Mouse (Mus musculus) embryo, embryonic 9.5 days (tissue): Measurements from ENCODE around the gene Ush1c.

Experiments used
- DNase-seq: peaks from one replicate; pipeline ENCODE4 v3.0.0-alpha.2; 2017; ENCODE audit errors: extremely low spot score

Ush1c gene

DNA sequence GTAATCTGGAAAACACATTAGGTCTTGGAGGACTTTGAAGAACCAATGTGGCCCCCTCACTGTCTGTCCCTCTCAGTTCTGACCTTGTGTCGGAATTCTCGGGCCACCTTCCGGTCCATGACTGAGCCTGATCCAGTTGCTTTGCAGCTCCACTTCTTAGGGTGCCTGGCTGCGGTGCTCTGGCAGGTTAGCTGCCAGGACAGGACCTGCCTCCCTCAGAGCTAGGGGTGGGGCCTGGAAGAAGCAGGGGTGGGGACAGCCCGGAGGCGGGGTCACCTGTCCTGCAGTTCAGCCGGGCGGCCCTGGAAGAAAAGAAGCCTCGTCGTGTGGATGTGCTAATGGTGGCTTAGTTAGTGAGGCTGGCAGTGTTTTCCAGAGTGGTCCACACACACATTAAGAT, at the start of gene Ush1c:
Ush1c (minus strand) TSS at position 158 of the 400 bp plus-strand sequence.
- DNase-seq: peak; percentile 28

DNA sequence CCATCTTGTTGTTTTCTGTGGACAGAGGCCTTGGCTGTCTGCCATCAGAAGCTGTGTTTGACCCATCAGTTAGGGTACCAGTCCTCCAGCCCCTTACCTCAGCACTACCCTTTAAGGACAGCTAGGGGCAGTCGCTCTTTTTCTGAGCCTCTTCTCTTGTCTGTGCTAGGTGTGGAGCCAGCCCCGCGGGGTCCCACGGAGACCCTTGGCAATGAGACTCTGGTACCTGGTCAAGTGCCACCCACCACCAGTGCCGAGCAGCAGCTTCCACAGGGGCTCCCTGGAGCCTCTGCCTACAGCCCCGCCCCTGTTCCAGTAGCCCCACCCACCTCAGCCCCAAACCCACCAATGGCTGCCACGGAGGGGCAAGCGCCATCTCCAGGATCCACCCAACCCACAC, 48.7 kb upstream of the Ush1c start:
- no peak for DNase-seq

DNA sequence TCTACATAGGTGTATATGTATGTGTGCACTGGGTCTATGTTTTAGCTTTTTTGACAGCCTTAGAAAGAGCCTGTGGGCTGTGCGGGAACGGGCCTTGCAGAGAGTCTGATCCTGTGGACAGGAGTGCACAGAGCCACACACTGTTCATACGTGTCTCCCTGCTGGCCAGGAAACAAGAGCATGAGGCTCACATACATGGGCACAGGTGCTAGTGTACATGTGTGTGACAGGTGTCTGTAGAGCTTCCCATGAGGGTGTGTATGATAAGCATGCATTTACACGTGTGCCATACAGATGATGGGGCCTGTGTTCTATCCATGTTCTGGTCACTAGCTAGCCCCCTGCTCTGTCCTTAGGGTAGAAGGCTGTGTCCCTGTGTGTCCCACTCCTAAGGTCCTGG, 48.1 kb upstream of the Ush1c start:
- DNase-seq: no peak

GRCm38 (mm10) chr7:46285161-46285839, 47.0 kb upstream of the Ush1c start:
- DNase-seq: no peak

DNA sequence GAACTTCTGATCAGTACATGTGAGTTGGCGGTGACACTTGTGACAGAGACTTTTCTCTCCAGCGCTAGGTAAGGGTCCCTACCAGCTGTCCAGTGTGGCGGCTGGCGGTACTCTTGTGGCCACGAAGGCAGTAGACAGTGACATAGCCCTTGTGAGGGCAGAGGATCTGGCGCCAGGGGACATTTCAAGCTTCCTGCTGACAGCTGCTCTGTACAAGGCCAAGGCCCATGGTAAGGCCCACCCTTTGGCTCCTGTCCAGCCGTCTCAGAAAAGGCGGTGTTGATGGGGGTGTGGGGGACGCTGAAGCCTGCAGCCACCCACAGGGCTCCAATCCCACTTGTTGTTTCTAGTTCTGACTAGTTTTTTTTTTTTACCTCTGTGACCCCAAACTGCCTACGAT, 45.4 kb upstream of the Ush1c start:
- DNase-seq: no peak

GRCm38 (mm10) chr7:46282276-46282675, 44.0 kb upstream of the Ush1c start:
- DNase-seq: no peak

- DNase-seq: no peak
Measured at GRCm38 (mm10) chr7:46280896-46281295, 42.6 kb upstream of the Ush1c start.

GRCm38 (mm10) chr7:46279946-46280345, 41.6 kb upstream of the Ush1c start:
- DNase-seq: peak; percentile 66

- DNase-seq: no peak
Measured at GRCm38 (mm10) chr7:46276156-46276555, 37.9 kb upstream of the Ush1c start.

DNA sequence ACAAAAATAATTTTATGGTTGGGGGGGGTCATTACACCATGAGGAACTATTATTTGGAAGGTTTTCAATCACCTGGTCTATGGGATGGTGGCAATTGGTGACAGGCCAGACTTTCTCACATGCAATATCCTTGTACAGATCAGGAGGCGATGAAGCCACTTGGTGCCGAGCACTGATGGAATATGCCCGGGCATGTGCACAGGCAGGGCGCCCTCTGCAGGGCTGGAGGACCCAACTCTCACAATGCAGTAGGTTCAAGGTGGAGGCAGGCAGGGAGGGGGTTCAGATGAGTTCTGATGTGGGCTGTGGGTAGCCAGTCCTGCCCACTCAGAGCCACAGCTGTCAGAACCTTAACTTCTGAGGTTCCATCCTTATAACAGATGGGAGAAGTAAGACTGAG, 13.5 kb upstream of the Ush1c start:
- no peak for DNase-seq

DNA sequence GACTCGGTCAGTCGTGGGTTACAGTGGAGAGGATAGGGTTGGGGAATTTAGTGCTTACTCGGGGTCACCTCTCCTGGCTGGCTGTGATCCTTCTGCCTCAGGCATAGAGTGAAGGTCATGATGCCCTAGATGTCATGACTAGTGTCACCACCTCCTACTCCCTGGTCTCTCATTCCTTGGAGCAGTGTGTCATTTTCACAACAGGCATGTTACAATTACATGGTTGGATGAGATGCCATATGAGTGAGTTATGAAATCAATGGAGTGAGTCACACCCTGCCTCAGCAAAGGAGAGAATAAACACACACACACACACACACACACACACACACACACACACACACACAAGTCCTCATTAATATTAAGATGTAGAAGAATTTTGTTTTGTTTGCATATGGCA, 9.3 kb upstream of the Ush1c start:
- DNase-seq: no peak

DNA sequence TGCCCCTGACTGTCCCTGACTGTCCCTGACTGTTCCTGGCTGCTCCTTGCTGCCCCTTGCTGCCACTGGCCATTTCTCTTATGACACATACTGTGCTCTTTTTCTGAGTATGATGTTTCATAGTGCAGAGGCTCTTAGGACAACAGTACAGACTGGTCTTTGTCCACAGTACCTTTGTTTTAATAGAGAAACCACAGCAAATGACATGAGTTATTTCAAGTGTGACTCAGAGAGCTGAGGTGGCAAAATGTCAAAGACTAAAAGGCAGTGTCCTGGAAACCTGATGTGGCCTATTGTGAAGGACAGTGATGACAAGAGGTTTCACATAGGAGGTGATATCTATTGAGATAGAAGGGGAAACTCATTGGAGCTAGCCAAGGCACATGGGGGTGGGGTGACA, 8.6 kb upstream of the Ush1c start:
- DNase-seq: no peak

DNA sequence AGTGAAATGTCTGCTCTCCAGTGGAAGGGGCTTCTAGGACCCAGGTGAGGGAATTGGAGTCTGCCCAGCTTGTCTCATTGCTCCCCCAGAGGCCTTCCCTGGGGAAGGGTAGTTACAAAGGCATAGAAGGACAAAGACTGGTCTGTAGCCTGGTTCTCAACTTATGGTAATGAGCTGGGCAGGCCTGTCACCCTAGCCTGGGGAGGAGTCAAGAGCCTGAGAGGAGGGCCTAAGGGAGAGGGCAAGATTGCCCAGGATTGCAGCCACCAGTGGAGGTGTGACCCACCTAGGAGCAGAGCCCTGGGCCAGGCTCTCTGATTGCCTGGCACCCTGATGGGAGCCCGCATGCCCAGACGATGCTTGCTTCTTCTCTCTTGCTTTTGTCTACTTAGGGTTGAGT, 2.4 kb upstream of the Ush1c start, which contains the start of gene Otog:
Otog (plus strand) TSS at position 292 of the 400 bp plus-strand sequence.
- no peak for DNase-seq

- no peak for DNase-seq
Measured at GRCm38 (mm10) chr7:46240091-46240490, 1.8 kb upstream of the Ush1c start.

DNA sequence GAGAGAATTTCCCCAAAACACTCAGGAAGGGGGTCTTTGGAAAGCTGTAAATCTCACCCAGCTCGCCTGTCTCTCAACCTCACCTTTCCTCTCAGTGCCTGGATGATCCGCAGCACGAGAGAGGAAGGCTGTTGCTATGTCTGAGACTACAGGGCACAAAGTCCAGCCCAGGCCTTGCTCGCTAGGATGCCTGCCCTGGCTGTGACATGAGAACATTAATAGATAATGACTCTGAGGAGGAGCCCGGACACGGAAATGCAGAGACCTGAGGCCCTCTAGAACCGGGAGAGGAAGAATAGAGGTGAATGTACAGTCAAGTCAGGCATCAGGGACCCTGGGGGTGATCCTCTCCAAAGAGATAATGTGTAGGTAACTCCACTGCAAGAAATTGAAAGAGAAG, 1.1 kb downstream of the Ush1c start:
- DNase-seq: no peak

- DNase-seq: no peak
Measured at GRCm38 (mm10) chr7:46236363-46236762, 1.9 kb downstream of the Ush1c start.

GRCm38 (mm10) chr7:46235948-46236347, 2.4 kb downstream of the Ush1c start:
- no peak for DNase-seq

DNA sequence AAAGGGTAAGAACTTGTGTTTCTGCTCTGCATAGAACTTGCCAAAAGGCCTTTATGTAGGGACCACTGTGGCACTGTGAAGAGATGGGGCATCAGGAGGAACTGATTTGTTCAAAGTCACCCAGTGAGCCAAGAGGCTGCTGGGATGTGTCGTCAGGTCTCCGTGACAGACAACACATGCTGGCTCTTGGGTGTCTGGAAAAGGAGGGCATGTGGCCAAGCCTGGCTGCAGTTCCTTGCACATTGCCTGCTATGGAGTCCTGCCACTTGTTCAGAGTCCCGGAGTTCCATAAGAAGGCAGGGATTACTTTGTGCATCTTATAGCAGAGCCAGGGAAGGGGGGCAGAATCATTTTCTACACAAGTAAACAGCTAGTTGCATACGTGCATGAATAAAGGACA, 11.4 kb downstream of the Ush1c start:
- DNase-seq: no peak

DNA sequence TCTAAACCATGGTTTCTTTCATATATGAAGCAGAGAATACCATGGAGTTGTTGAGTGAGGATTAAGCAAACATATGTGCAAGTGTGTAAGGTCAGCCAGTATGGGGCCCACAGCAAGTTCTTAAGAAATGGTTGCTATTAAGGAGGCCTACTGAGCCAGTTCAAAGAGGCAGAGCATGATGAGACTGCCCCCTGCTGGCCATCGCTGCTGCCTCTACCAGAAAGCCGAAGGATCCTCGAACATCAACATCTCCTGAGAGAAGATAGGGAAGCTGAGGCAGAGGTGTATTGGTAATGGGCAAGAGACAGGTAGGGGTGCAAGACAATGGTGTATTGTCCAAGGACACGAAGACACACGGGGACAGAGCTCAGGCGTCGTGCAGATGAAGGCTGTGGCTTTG, 12.1 kb downstream of the Ush1c start:
- peak; percentile 51 for DNase-seq

- no peak for DNase-seq
Measured at GRCm38 (mm10) chr7:46220591-46221129, 17.6 kb downstream of the Ush1c start.

DNA sequence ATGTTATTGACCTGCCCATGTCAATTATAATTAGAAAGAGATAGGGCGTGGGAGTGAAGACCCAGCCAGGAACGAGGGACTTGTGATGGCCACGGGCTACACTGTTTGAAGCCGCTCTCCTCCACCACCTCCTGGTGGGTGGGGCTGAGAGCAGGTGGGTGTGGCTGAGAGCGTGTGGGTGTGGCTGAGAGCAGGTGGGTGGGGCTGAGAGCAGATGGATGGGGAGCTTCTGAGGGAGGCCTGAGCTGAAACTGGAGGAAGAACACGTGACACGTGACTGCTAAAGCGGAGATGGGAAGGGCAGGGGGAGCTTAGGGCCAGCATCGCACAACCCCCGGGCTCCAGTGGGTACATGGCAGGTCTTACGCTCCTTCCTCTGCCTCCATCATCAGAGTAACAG, 19.9 kb downstream of the Ush1c start:
- DNase-seq: peak; percentile 82

GRCm38 (mm10) chr7:46216481-46216880, 21.8 kb downstream of the Ush1c start:
- DNase-seq: no peak

DNA sequence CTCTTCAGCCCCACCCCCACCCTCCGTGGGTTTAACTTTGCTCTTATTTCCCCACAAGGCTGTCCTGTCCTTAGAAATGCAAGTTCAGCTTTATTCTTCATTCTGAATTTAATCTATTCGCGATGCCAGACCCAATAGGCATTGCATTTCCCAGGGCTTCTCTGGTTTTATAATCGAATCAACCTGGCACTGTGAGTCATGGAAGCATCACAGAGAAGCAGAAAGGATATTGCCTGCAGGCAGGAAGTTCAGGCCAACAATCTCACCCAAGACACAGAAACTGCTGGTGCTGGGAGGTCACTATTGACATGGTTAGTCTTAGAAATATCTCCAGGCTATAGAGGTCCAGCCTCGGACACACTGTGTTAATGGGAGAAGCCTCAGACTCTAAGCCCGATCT, 28.0 kb downstream of the Ush1c start:
- no peak for DNase-seq

- DNase-seq: no peak
Measured at GRCm38 (mm10) chr7:46208131-46208530, 30.2 kb downstream of the Ush1c start.
